Mouse (Mus musculus) A20 (cell line): ENCODE measurements at regions not wholly inside any gene's neighbourhood (a gene's known extent, or its start where the extent isn't known, plus 50 kb on each side); places are given as distances from the start of the nearest gene placed in this dataset.
A peak's percentile ranks its signal among the peaks of the same experiment; 100 is the strongest.
"Not testable (repeated sequence)": the region's sequence is repeated elsewhere in the genome, so short reads cannot be mapped to it uniquely, and the experiment has no call there.

Experiments used
- DNase-seq: peaks from one replicate; pipeline ENCODE4 v3.0.0-alpha.2; 2011; ENCODE audit warnings: low read depth, low spot score

GRCm38 (mm10) chr15:62255571-62255970 is 1332.8 kb upstream of the A1bg start:
- no peak for DNase-seq

DNA sequence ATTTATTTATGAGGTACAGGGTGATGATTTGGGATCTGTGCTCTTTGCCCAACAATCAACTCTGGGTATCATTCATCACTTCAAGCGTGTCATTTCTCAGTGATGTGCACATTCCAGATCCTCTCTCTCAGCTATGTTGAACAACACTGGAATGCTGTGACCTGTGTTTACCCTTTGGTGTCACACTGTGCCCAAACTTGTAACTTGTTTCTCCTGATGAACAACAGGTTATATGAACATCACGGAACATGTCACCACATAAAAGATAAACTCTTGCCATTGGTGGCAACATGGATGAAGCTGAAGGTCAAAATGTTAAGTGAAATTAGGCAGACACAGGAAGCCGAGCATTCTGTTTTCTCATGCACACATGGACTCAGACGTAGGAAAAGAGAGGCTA is 1330.9 kb upstream of the A1bg start:
- no peak for DNase-seq

- DNase-seq: not testable (repeated sequence)
These were observed 1329.4 kb upstream of the A1bg start for GRCm38 (mm10) chr15:62252078-62252833.

DNA sequence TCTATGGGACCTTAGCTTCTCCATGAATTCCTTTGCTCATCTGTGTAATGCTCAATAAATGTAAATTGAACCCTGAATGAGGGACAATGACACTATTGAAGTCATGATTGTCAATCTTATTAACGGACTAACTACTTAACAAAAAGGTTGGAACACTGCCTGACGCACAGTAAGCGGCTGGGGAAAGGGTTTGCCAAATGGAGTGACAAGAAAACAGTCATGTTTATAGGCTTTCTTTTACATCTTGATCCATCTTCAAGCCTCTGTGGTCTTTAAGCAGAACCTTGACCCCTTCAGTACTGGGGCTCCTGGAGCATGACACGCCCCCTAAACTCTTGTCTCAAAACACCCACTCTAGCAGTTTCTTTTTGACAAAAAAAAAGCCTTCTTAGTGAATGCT is 1326.6 kb upstream of the A1bg start:
- no peak for DNase-seq

DNA sequence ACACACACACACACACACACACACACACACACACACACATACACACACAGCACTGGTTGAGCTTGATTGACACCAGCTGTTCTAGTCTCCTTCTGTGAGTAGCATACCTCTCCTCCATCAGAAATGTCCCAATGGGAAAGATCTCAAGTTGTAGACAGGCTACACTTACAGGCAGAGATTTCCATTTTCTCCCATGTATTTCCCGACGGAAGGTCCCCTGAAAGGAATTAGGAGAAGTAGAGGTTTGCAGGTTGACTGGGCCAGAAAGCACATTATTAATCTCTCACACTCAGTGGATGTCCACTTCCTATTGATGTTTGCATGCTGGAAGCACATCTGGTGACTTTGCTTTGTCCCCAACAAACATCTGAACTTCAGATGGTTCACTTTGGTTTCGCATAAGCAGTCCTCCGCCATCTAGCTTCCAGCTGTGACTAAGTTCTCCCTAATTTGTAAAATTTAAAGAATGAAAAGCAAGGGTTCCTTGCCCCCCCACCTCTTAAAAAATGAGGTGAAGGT is 1323.8 kb upstream of the A1bg start:
- DNase-seq: peak; percentile 51

DNA sequence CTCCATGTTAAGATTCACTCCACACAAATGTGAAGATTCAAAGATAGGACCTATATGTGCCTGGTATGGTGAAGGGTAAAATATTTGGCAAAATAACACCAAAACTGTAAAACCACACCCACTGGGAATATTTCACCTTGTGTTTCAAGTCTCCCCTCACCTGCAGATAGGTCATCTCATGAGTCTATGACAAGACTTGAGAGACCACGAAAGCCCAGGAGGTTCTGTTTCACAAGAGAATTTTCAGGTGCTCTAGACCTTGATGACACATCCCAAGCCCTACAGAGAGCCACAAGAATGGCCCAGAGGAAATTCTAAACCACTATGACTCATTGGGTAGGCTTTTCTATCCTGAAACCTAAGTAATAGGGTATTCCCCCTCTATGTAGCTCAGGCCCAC is 1322.4 kb upstream of the A1bg start:
- no peak for DNase-seq

DNA sequence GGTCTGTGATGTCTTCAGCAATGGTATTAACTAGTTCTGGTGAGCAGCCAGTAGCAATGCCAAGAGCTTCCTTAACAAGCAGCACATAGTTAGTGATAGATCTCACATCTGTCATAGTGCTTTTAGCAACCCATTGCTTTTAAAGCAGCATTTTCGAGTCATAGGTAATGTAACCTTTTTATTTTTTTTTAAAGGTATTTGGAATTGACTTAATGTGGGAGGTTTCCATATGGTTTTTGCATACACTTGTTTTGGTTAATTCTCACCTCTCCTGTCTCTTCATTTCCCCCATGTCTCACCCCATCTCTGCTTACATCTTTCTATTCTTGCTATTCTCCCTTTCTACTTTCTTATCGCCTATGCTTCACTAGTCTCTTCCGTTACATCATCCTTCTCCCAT is 1322.0 kb upstream of the A1bg start:
- DNase-seq: no peak

DNA sequence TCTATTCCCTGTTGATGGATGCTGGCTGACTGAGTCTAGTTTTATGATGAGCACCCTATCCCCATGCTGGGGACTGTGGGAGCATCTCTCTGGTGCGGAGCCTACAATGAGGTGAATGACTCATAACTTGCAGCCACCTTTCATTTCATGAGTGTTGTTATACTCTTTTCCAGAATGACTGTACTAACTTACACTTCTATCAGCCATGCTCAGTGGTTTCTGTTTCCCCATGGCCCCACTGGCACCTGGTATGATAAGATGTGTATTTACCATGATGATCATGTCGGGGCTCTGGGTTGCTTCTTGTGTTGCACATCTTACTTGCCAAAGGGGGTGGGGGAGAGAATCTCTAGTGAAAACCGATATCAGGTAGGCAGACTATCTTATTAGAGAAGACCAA is 1317.2 kb upstream of the A1bg start:
- no peak for DNase-seq

- no peak for DNase-seq
These were observed 1315.8 kb upstream of the A1bg start for GRCm38 (mm10) chr15:62238503-62239045.

DNA sequence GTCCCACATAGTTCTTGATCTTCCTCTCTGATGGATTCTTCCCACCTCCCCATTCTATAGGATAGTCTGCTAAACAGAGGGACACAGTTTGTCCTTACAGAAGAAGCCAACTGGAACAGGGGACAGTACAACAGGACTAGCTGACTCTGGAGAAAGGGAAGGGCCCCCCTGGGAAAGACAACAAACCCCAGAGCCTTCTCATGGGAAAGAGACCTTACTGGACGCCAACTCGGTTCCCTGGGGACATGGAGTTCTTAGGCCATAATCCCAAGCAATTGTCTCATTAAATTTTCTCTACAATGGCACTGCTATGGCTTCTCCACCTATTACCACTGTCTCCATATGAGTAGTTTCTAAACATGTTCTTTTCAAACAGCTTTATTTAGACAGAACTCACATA is 1313.2 kb upstream of the A1bg start:
- DNase-seq: no peak

DNA sequence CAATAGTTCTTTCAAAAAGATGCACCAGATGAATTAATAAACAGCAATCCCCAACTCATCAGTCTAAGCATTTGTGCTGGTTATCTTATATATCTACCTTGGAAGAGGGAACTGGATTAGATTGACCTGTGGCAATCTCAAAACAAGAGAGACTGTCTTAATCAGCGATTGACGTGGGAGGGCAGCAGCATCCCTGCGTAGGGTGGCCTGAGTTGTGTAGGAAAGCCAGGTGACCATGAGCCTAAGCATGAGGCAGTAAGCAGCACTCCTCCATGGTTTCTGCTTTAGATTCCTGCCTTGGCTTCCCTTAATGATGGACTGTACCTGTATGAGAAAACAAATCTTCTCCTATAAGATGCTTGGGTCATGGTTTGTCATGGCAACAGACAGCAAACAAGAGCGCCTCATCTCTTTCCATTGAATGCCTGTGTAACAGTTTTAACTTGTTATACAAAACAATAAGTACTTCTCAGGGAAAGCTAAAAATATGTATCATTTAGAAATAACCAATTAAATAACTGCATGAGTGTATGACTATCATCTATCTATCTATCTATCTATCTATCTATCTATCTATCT is 1311.5 kb upstream of the A1bg start:
- no peak for DNase-seq

- DNase-seq: no peak
These were observed 1310.3 kb upstream of the A1bg start for GRCm38 (mm10) chr15:62233154-62233553.

GRCm38 (mm10) chr15:62231709-62232108 is 1308.9 kb upstream of the A1bg start:
- no peak for DNase-seq

DNA sequence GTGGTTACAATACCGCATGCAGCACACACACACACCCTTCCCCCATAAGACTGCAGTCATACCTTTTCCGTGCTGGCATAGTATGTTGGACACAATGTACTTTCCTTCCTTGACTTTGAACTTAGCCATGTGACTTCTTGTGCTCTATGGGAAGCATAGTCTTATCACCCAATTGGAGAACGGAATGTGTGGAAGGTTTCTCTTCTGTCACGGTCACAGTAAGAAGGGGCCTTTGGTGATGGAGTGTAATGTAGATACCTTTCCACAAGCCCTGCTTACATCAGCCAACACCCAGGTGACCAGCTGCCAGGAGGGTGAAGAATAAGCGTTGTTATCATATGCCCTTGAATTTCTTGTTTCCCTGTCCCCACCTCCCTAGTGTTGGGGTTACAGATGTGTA is 1308.0 kb upstream of the A1bg start:
- DNase-seq: no peak

DNA sequence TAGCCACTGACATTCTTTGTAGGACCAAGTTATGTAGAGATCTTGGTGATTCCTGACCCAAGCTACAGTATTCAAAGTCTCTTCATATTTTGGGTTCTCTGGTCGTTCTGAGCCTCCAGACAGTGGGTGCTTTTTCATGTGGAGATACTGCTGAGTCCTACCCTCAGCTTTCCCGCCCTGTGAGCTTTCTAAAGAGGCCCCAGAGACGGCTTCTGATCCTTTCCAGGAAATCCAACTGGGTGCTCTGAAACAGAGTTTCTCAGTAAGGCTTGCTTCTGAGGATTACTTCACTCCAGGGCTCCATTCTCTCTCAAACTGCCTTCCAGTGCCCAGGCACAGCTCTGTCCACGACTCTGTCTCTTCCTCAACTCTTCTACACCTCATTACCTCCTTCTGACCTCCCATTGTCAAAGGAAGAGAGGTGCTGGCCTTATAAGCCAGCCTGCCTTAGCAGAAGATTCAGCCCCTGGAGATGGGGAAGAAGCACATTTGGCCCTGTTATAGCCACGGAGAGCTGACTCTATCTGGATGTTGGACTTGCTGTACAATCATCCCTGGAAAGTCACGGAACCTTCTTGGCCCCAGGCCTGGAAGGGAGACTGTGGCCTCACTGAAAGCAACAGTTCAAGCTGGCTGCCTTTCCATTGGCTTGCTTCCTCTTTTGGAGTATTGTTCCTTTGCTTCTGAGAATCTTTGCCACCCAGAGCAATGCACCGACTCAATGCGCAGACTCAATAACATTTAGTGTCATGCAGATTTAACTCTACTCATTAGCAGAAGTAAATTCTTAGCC is 1306.9 kb upstream of the A1bg start:
- DNase-seq: no peak

DNA sequence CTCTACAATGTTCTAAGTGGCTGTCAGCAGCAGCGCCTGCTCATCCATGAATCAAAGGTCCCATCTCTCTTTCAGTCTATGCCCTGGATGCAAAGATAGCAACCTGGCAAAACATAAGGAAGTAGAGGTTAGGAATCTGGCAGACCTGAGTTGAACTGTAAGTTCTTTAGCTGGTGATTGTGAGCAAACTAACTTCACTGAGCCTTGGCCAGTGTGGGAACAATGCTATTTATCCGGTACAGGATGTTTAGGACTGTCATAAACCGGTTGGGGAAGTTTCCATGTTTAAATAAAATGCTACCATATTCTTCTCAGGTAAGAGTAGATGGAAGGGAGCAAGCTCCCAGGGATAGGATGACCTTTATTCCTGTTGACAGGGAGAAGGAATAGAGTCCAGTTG is 1306.2 kb upstream of the A1bg start:
- DNase-seq: no peak

- DNase-seq: no peak
These were observed 1302.0 kb upstream of the A1bg start for GRCm38 (mm10) chr15:62224798-62225197.

GRCm38 (mm10) chr15:62224191-62224590 is 1301.4 kb upstream of the A1bg start:
- DNase-seq: no peak

GRCm38 (mm10) chr15:62223156-62223840 is 1300.5 kb upstream of the A1bg start:
- DNase-seq: no peak

- DNase-seq: no peak
These were observed 1299.9 kb upstream of the A1bg start for GRCm38 (mm10) chr15:62222731-62223130.

GRCm38 (mm10) chr15:62222201-62222600 is 1299.4 kb upstream of the A1bg start:
- no peak for DNase-seq
